Mouse (Mus musculus): ENCODE measurements around the gene Chrm3. TPM values are rescaled to one million over a fixed set of nuclear protein-coding genes. Genes with fewer than 3 reads are reported as not detected.

The Chrm3 gene
- polyA plus RNA-seq, 1 experiment from 2014 or later, result 0.62 TPM

- H3K36me3 ChIP-seq (ENCODE audit: insufficient read depth, low read length), result no peaks in the 10 kb centered on the region
- no peak overlapping the region for H3K27ac ChIP-seq (ENCODE audit: low read length)
- H3K9me3 ChIP-seq (ENCODE audit: low read length), result no peaks in the 10 kb centered on the region
- no peaks in the 10 kb centered on the region for H3K27me3 ChIP-seq (ENCODE audit: insufficient read depth, low read length)
- H3K9ac ChIP-seq (replicated peaks; ENCODE audit: low read length), result no peak overlapping the region
- H3K4me2 ChIP-seq (replicated peaks; ENCODE audit: low read depth, low read length), result no peak overlapping the region
- 88% methylated on average over 1 of the region's 1 CpGs for WGBS
- H3K4me1 ChIP-seq (ENCODE audit: insufficient read depth, low read length), result no peaks in the 10 kb centered on the region
- no peak for ATAC-seq (ENCODE audit: low FRiP score, low TSS enrichment)
- H3K4me3 ChIP-seq (ENCODE audit: low read length), result no peak overlapping the region
These were observed 439.5 kb downstream of the Chrm3 start for GRCm38 (mm10) chr13:9921150-9921549.

GRCm38 (mm10) chr13:9912697-9913096, 447.9 kb downstream of the Chrm3 start:
- 88% methylated on average over 4 of the region's 4 CpGs for WGBS
- H3K36me3 ChIP-seq (ENCODE audit: insufficient read depth, low read length), result no peaks in the 10 kb centered on the region

GRCm38 (mm10) chr13:9908707-9909106, 451.9 kb downstream of the Chrm3 start:
- H3K9ac ChIP-seq (replicated peaks; ENCODE audit: low read length), result no peak overlapping the region
- H3K27ac ChIP-seq (ENCODE audit: low read length), result no peak overlapping the region
- no peaks in the 10 kb centered on the region for H3K4me1 ChIP-seq (ENCODE audit: insufficient read depth, low read length)
- no peaks in the 10 kb centered on the region for H3K27me3 ChIP-seq (ENCODE audit: insufficient read depth, low read length)
- no peak overlapping the region for H3K4me3 ChIP-seq (ENCODE audit: low read length)
- H3K9me3 ChIP-seq (ENCODE audit: low read length), result no peaks in the 10 kb centered on the region
- H3K4me2 ChIP-seq (replicated peaks; ENCODE audit: low read depth, low read length), result no peak overlapping the region
- WGBS, result 88% methylated on average over 2 of the region's 2 CpGs
- ATAC-seq (ENCODE audit: low FRiP score, low TSS enrichment), result no peak
- no peaks in the 10 kb centered on the region for H3K36me3 ChIP-seq (ENCODE audit: insufficient read depth, low read length)

More at GRCm38 (mm10) chr13:9912697-9913096, 447.9 kb downstream of the Chrm3 start:
- no peak for ATAC-seq (ENCODE audit: low FRiP score, low TSS enrichment)
- H3K9me3 ChIP-seq (ENCODE audit: low read length), result no peaks in the 10 kb centered on the region
- H3K9ac ChIP-seq (replicated peaks; ENCODE audit: low read length), result no peak overlapping the region
- no peaks in the 10 kb centered on the region for H3K4me1 ChIP-seq (ENCODE audit: insufficient read depth, low read length)
- H3K4me3 ChIP-seq (ENCODE audit: low read length), result no peak overlapping the region
- no peaks in the 10 kb centered on the region for H3K27me3 ChIP-seq (ENCODE audit: insufficient read depth, low read length)
- H3K27ac ChIP-seq (ENCODE audit: low read length), result no peak overlapping the region
- H3K4me2 ChIP-seq (replicated peaks; ENCODE audit: low read depth, low read length), result no peak overlapping the region

- Histone ChIP-seq H3K27ac (ENCODE audit: low read length) (no peak overlapping the region), H3K4me3 (ENCODE audit: low read length) (no peak overlapping the region), H3K36me3 (ENCODE audit: insufficient read depth, low read length) (no peaks in the 10 kb centered on the region), H3K9ac (replicated peaks; ENCODE audit: low read length) (no peak overlapping the region), H3K4me2 (replicated peaks; ENCODE audit: low read depth, low read length) (no peak overlapping the region), H3K9me3 (ENCODE audit: low read length) (no peaks in the 10 kb centered on the region), H3K4me1 (ENCODE audit: insufficient read depth, low read length) (no peaks in the 10 kb centered on the region), H3K27me3 (ENCODE audit: insufficient read depth, low read length) (no peaks in the 10 kb centered on the region)
- no peak for ATAC-seq (ENCODE audit: low FRiP score, low TSS enrichment)
- 45% methylated on average over 3 of the region's 3 CpGs for WGBS
These were observed 453.4 kb downstream of the Chrm3 start for GRCm38 (mm10) chr13:9907202-9907601.

- no peak overlapping the region for H3K4me3 ChIP-seq (ENCODE audit: low read length)
- H3K36me3 ChIP-seq (ENCODE audit: insufficient read depth, low read length), result no peaks in the 10 kb centered on the region
- H3K27me3 ChIP-seq (ENCODE audit: insufficient read depth, low read length), result no peaks in the 10 kb centered on the region
- ATAC-seq (ENCODE audit: low FRiP score, low TSS enrichment), result no peak
- no peak overlapping the region for H3K27ac ChIP-seq (ENCODE audit: low read length)
- H3K9ac ChIP-seq (replicated peaks; ENCODE audit: low read length), result no peak overlapping the region
- no peak overlapping the region for H3K4me2 ChIP-seq (replicated peaks; ENCODE audit: low read depth, low read length)
- H3K4me1 ChIP-seq (ENCODE audit: insufficient read depth, low read length), result no peaks in the 10 kb centered on the region
- no peaks in the 10 kb centered on the region for H3K9me3 ChIP-seq (ENCODE audit: low read length)
These were observed 456.2 kb downstream of the Chrm3 start for GRCm38 (mm10) chr13:9904455-9904854.

GRCm38 (mm10) chr13:9900653-9901385, 459.8 kb downstream of the Chrm3 start:
- H3K4me3 ChIP-seq (ENCODE audit: low read length), result no peak overlapping the region
- no peak for ATAC-seq (ENCODE audit: low FRiP score, low TSS enrichment)
- no peaks in the 10 kb centered on the region for H3K27me3 ChIP-seq (ENCODE audit: insufficient read depth, low read length)
- H3K4me1 ChIP-seq (ENCODE audit: insufficient read depth, low read length), result no peaks in the 10 kb centered on the region
- H3K9me3 ChIP-seq (ENCODE audit: low read length), result no peaks in the 10 kb centered on the region
- H3K36me3 ChIP-seq (ENCODE audit: insufficient read depth, low read length), result no peaks in the 10 kb centered on the region
- H3K27ac ChIP-seq (ENCODE audit: low read length), result no peak overlapping the region
- WGBS, result 71% methylated on average over 5 of the region's 5 CpGs
- H3K4me2 ChIP-seq (replicated peaks; ENCODE audit: low read depth, low read length), result no peak overlapping the region
- no peak overlapping the region for H3K9ac ChIP-seq (replicated peaks; ENCODE audit: low read length)

GRCm38 (mm10) chr13:9898664-9899369, 461.8 kb downstream of the Chrm3 start:
- H3K9ac ChIP-seq (replicated peaks; ENCODE audit: low read length), result no peak overlapping the region
- H3K36me3 ChIP-seq (ENCODE audit: insufficient read depth, low read length), result no peaks in the 10 kb centered on the region
- H3K27me3 ChIP-seq (ENCODE audit: insufficient read depth, low read length), result no peaks in the 10 kb centered on the region
- H3K9me3 ChIP-seq (ENCODE audit: low read length), result no peaks in the 10 kb centered on the region
- WGBS, result 78% methylated on average over 3 of the region's 3 CpGs
- no peak for ATAC-seq (ENCODE audit: low FRiP score, low TSS enrichment)
- H3K4me3 ChIP-seq (ENCODE audit: low read length), result no peak overlapping the region
- H3K4me2 ChIP-seq (replicated peaks; ENCODE audit: low read depth, low read length), result no peak overlapping the region
- H3K27ac ChIP-seq (ENCODE audit: low read length), result no peak overlapping the region
- no peaks in the 10 kb centered on the region for H3K4me1 ChIP-seq (ENCODE audit: insufficient read depth, low read length)

- 61% methylated on average over 1 of the region's 1 CpGs for WGBS
- ATAC-seq (ENCODE audit: low FRiP score, low TSS enrichment), result no peak
These were observed 463.4 kb downstream of the Chrm3 start for GRCm38 (mm10) chr13:9897231-9897630.

GRCm38 (mm10) chr13:9895045-9895625, 465.5 kb downstream of the Chrm3 start:
- no peaks in the 10 kb centered on the region for H3K4me1 ChIP-seq (ENCODE audit: insufficient read depth, low read length)
- 85% methylated on average over 11 of the region's 11 CpGs for WGBS
- H3K9ac ChIP-seq (replicated peaks; ENCODE audit: low read length), result no peak overlapping the region

More at GRCm38 (mm10) chr13:9897231-9897630, 463.4 kb downstream of the Chrm3 start:
- H3K9me3 ChIP-seq (ENCODE audit: low read length), result no peaks in the 10 kb centered on the region
- no peak overlapping the region for H3K9ac ChIP-seq (replicated peaks; ENCODE audit: low read length)
- H3K4me3 ChIP-seq (ENCODE audit: low read length), result no peak overlapping the region
- no peak overlapping the region for H3K27ac ChIP-seq (ENCODE audit: low read length)
- no peaks in the 10 kb centered on the region for H3K27me3 ChIP-seq (ENCODE audit: insufficient read depth, low read length)
- no peaks in the 10 kb centered on the region for H3K4me1 ChIP-seq (ENCODE audit: insufficient read depth, low read length)
- H3K4me2 ChIP-seq (replicated peaks; ENCODE audit: low read depth, low read length), result no peak overlapping the region
- H3K36me3 ChIP-seq (ENCODE audit: insufficient read depth, low read length), result no peaks in the 10 kb centered on the region

GRCm38 (mm10) chr13:9891088-9891487, 469.6 kb downstream of the Chrm3 start:
- H3K9ac ChIP-seq (replicated peaks; ENCODE audit: low read length), result no peak overlapping the region
- H3K4me3 ChIP-seq (ENCODE audit: low read length), result no peak overlapping the region
- WGBS, result 85% methylated on average over 1 of the region's 1 CpGs
- no peaks in the 10 kb centered on the region for H3K36me3 ChIP-seq (ENCODE audit: insufficient read depth, low read length)
- no peaks in the 10 kb centered on the region for H3K27me3 ChIP-seq (ENCODE audit: insufficient read depth, low read length)
- H3K4me2 ChIP-seq (replicated peaks; ENCODE audit: low read depth, low read length), result no peak overlapping the region
- no peak overlapping the region for H3K27ac ChIP-seq (ENCODE audit: low read length)
- no peak for ATAC-seq (ENCODE audit: low FRiP score, low TSS enrichment)
- H3K4me1 ChIP-seq (ENCODE audit: insufficient read depth, low read length), result no peaks in the 10 kb centered on the region
- H3K9me3 ChIP-seq (ENCODE audit: low read length), result no peaks in the 10 kb centered on the region

More at GRCm38 (mm10) chr13:9895045-9895625, 465.5 kb downstream of the Chrm3 start:
- Histone ChIP-seq H3K36me3 (ENCODE audit: insufficient read depth, low read length) (no peaks in the 10 kb centered on the region), H3K27me3 (ENCODE audit: insufficient read depth, low read length) (no peaks in the 10 kb centered on the region), H3K4me2 (replicated peaks; ENCODE audit: low read depth, low read length) (no peak overlapping the region), H3K27ac (ENCODE audit: low read length) (no peak overlapping the region), H3K4me3 (ENCODE audit: low read length) (no peak overlapping the region), H3K9me3 (ENCODE audit: low read length) (no peaks in the 10 kb centered on the region)
- no peak for ATAC-seq (ENCODE audit: low FRiP score, low TSS enrichment)
